Mouse (Mus musculus) limb, embryonic 15.5 days (tissue): Measurements from ENCODE around the gene Pde6h. TPM values are rescaled to one million over a fixed set of nuclear protein-coding genes. Genes with fewer than 3 reads are reported as not detected.
"Not testable (repeated sequence)": the region's sequence is repeated elsewhere in the genome, so short reads cannot be mapped to it uniquely, and the experiment has no call there.

ENCODE experiments used
- ATAC-seq: fragments of 200-750 bp; cut with Nextera tagmentation; 2 replicates; pipeline ENCODE4 v1.8.0; 2017; ENCODE audit warnings: low read depth, moderate TSS enrichment; ENCODE audit not compliant: insufficient number of reproducible peaks, low FRiP score, low TSS enrichment
- H3K27ac ChIP-seq: fragments of 300-500 bp; sonication (generic); 2 replicates; pipeline ENCODE4 v1.5.1; 2015; ENCODE audit warnings: moderate library complexity, mild to moderate bottlenecking, inconsistent platforms
- H3K27me3 ChIP-seq: fragments of 300-500 bp; sonication (generic); 2 replicates; pipeline ENCODE4 v1.6.1; 2015; ENCODE audit warnings: inconsistent platforms
- H3K36me3 ChIP-seq: fragments of 300-500 bp; sonication (generic); 2 replicates; pipeline ENCODE4 v1.6.1; 2015; ENCODE audit warnings: inconsistent platforms
- H3K4me1 ChIP-seq: fragments of 300-500 bp; sonication (generic); 2 replicates; pipeline ENCODE4 v1.6.1; 2015; ENCODE audit warnings: inconsistent platforms
- H3K4me2 ChIP-seq: fragments of 300-500 bp; sonication (generic); 2 replicates; pipeline ENCODE4 v1.6.1; 2015; ENCODE audit warnings: mild to moderate bottlenecking, inconsistent platforms
- H3K4me3 ChIP-seq: fragments of 300-500 bp; sonication (generic); 2 replicates; pipeline ENCODE4 v1.5.1; 2015; ENCODE audit warnings: mild to moderate bottlenecking, inconsistent platforms
- H3K9ac ChIP-seq: fragments of 300-500 bp; sonication (generic); 2 replicates; pipeline ENCODE4 v1.6.1; 2015; ENCODE audit warnings: inconsistent platforms
- H3K9me3 ChIP-seq: fragments of 300-500 bp; sonication (generic); 2 replicates; pipeline ENCODE4 v1.6.1; 2016; ENCODE audit warnings: inconsistent platforms
- WGBS: fragments of 180-500 bp; shearing (Covaris S2); methylation state at CpG from one replicate; pipeline ENCODE4 v1.1.7; 2015; 5-methylcytosine and 5-hydroxymethylcytosine counted together
- polyA plus RNA-seq: library from polyadenylated mRNA; unstranded; fragments of >200 nt; fragmentation: Nextera tagmentation; extraction: Ambion mirVana; gene quantifications from 2 replicates; pipeline ENCODE4 v1.2.1, GENCODE M21; 2015

Pde6h gene
- polyA plus RNA-seq, 1 experiment from 2014 or later = 0.19 TPM

GRCm38 (mm10) chr6:136965912-136966311, 42.3 kb downstream of the Pde6h start:
- Histone ChIP-seq H3K9me3 (no peaks in the 10 kb centered on the region), H3K27me3 (no peaks in the 10 kb centered on the region), H3K4me3 (no peak overlapping the region), H3K36me3 (no peaks in the 10 kb centered on the region), H3K4me2 (no peak overlapping the region), H3K9ac (no peak overlapping the region), H3K4me1 (peaks cover 9% of the 10 kb centered on the region), H3K27ac (no peak overlapping the region)
- ATAC-seq = no peak
- 74% methylated on average over 10 of the region's 10 CpGs for WGBS

GRCm38 (mm10) chr6:136967466-136967865, 43.8 kb downstream of the Pde6h start:
- Histone ChIP-seq H3K27me3 (no peaks in the 10 kb centered on the region), H3K36me3 (no peaks in the 10 kb centered on the region), H3K9me3 (no peaks in the 10 kb centered on the region), H3K4me3 (no peak overlapping the region), H3K9ac (no peak overlapping the region), H3K4me1 (peaks cover 9% of the 10 kb centered on the region), H3K27ac (no peak overlapping the region), H3K4me2 (no peak overlapping the region)
- WGBS = 70% methylated on average over 4 of the region's 4 CpGs
- no peak for ATAC-seq

- H3K9me3 ChIP-seq, H3K9ac ChIP-seq: not testable (repeated sequence)
Measured at GRCm38 (mm10) chr6:136968877-136969276, 45.2 kb downstream of the Pde6h start.

GRCm38 (mm10) chr6:136979274-136980082, 55.8 kb downstream of the Pde6h start:
- no peak for ATAC-seq
- 77% methylated on average over 23 of the region's 23 CpGs for WGBS
- no peak overlapping the region for H3K27ac ChIP-seq

More at GRCm38 (mm10) chr6:136968877-136969276, 45.2 kb downstream of the Pde6h start:
- H3K4me2 ChIP-seq, H3K36me3 ChIP-seq, H3K4me3 ChIP-seq, H3K4me1 ChIP-seq, H3K27me3 ChIP-seq, ATAC-seq: not testable (repeated sequence)
- WGBS = 22% methylated on average over 4 of the region's 4 CpGs
- peak overlapping the region; percentile 75; the same call in 1 of the 2 replicates for H3K27ac ChIP-seq

GRCm38 (mm10) chr6:136980331-136980746, 56.7 kb downstream of the Pde6h start:
- no peaks in the 10 kb centered on the region for H3K27me3 ChIP-seq
- 29% methylated on average over 3 of the region's 3 CpGs for WGBS
- H3K4me1 ChIP-seq = peaks cover 10% of the 10 kb centered on the region; the same call in 1 of the 2 replicates
- no peak for ATAC-seq
- no peak overlapping the region for H3K27ac ChIP-seq
- H3K4me2 ChIP-seq = 0 out of 2 replicates have a peak overlapping the region, but pooled peaks have one; percentile 11
- H3K9me3 ChIP-seq = no peaks in the 10 kb centered on the region
- H3K9ac ChIP-seq = no peak overlapping the region
- no peak overlapping the region for H3K4me3 ChIP-seq
- H3K36me3 ChIP-seq = no peaks in the 10 kb centered on the region

More at GRCm38 (mm10) chr6:136979274-136980082, 55.8 kb downstream of the Pde6h start:
- no peaks in the 10 kb centered on the region for H3K36me3 ChIP-seq
- no peak overlapping the region for H3K4me3 ChIP-seq
- H3K9ac ChIP-seq = no peak overlapping the region
- 0 out of 2 replicates have a peak, but pooled peaks cover 5% of the 10 kb centered on the region for H3K4me1 ChIP-seq
- no peaks in the 10 kb centered on the region for H3K9me3 ChIP-seq
- no peaks in the 10 kb centered on the region for H3K27me3 ChIP-seq
- no peak overlapping the region for H3K4me2 ChIP-seq

- WGBS = 81% methylated on average over 6 of the region's 6 CpGs
- Histone ChIP-seq H3K27ac (no peak overlapping the region), H3K4me3 (no peak overlapping the region), H3K27me3 (no peaks in the 10 kb centered on the region), H3K4me2 (no peak overlapping the region), H3K9ac (no peak overlapping the region), H3K36me3 (no peaks in the 10 kb centered on the region), H3K9me3 (no peaks in the 10 kb centered on the region), H3K4me1 (peaks cover 19% of the 10 kb centered on the region)
- no peak for ATAC-seq
Measured at GRCm38 (mm10) chr6:136982581-136982980, 58.9 kb downstream of the Pde6h start.

- Histone ChIP-seq H3K9me3 (no peaks in the 10 kb centered on the region), H3K4me3 (no peak overlapping the region), H3K27me3 (no peaks in the 10 kb centered on the region), H3K4me1 (peaks cover 19% of the 10 kb centered on the region), H3K9ac (no peak overlapping the region), H3K4me2 (no peak overlapping the region), H3K27ac (no peak overlapping the region), H3K36me3 (no peaks in the 10 kb centered on the region)
- 54% methylated on average over 7 of the region's 7 CpGs for WGBS
- ATAC-seq = no peak
Measured at GRCm38 (mm10) chr6:136983201-136983600, 59.6 kb downstream of the Pde6h start.

- Histone ChIP-seq H3K27ac (peak overlapping the region; percentile 40), H3K4me1 (peaks cover 19% of the 10 kb centered on the region), H3K4me2 (peak overlapping the region; percentile 21), H3K27me3 (no peaks in the 10 kb centered on the region), H3K9ac (no peak overlapping the region), H3K4me3 (no peak overlapping the region), H3K9me3 (no peaks in the 10 kb centered on the region), H3K36me3 (no peaks in the 10 kb centered on the region)
- ATAC-seq = no peak
- 38% methylated on average over 13 of the region's 13 CpGs for WGBS
Measured at GRCm38 (mm10) chr6:136986019-136986418, 62.4 kb downstream of the Pde6h start.

GRCm38 (mm10) chr6:136986718-136987117, 63.1 kb downstream of the Pde6h start:
- H3K9me3 ChIP-seq = no peaks in the 10 kb centered on the region
- no peak overlapping the region for H3K27ac ChIP-seq
- peaks cover 19% of the 10 kb centered on the region for H3K4me1 ChIP-seq
- no peak overlapping the region for H3K9ac ChIP-seq
- no peak for ATAC-seq
- no peak overlapping the region for H3K4me2 ChIP-seq
- H3K4me3 ChIP-seq = no peak overlapping the region
- no peaks in the 10 kb centered on the region for H3K27me3 ChIP-seq
- H3K36me3 ChIP-seq = no peaks in the 10 kb centered on the region
- WGBS = 60% methylated on average over 11 of the region's 11 CpGs

- no peak for ATAC-seq
- no peaks in the 10 kb centered on the region for H3K27me3 ChIP-seq
- H3K9ac ChIP-seq = no peak overlapping the region
- no peaks in the 10 kb centered on the region for H3K9me3 ChIP-seq
- no peak overlapping the region for H3K27ac ChIP-seq
- H3K36me3 ChIP-seq = no peaks in the 10 kb centered on the region
- WGBS = 80% methylated on average over 7 of the region's 7 CpGs
- H3K4me1 ChIP-seq = peaks cover 19% of the 10 kb centered on the region
- H3K4me2 ChIP-seq = no peak overlapping the region
- no peak overlapping the region for H3K4me3 ChIP-seq
Measured at GRCm38 (mm10) chr6:136988536-136989060, 65.0 kb downstream of the Pde6h start.

GRCm38 (mm10) chr6:136989824-136990497, 66.3 kb downstream of the Pde6h start:
- no peaks in the 10 kb centered on the region for H3K27me3 ChIP-seq
- no peak overlapping the region for H3K4me2 ChIP-seq
- peaks cover 21% of the 10 kb centered on the region for H3K4me1 ChIP-seq
- no peak overlapping the region for H3K4me3 ChIP-seq
- 28% methylated on average over 11 of the region's 11 CpGs for WGBS
- H3K36me3 ChIP-seq = no peaks in the 10 kb centered on the region
- H3K9ac ChIP-seq = no peak overlapping the region
- ATAC-seq = no peak
- H3K9me3 ChIP-seq = no peaks in the 10 kb centered on the region
- H3K27ac ChIP-seq = no peak overlapping the region

- Histone ChIP-seq H3K4me3 (no peak overlapping the region), H3K27me3 (no peaks in the 10 kb centered on the region), H3K4me2 (no peak overlapping the region), H3K27ac (no peak overlapping the region), H3K9me3 (no peaks in the 10 kb centered on the region), H3K9ac (no peak overlapping the region), H3K4me1 (peaks cover 15% of the 10 kb centered on the region), H3K36me3 (no peaks in the 10 kb centered on the region)
- WGBS = 22% methylated on average over 8 of the region's 8 CpGs
- ATAC-seq = no peak
Measured at GRCm38 (mm10) chr6:136990557-136990956, 66.9 kb downstream of the Pde6h start.
